Mouse (Mus musculus) adrenal gland, adult (tissue): ENCODE data around the gene Kif1c.
A peak's percentile ranks its signal among the peaks of the same experiment; 100 is the strongest.

ENCODE experiments used
- DNase-seq, 2 experiments: peaks; one replicate each; pipeline ENCODE4 v3.0.0; 2022 to 2023; ENCODE audit warnings: low spot score in 1 of 2; ENCODE audit not compliant: inconsistent age in 2 of 2

Kif1c gene

GRCm38 (mm10) chr11:70689578-70689977 lies 10.8 kb upstream of the Kif1c start:
- DNase-seq = no peak

GRCm38 (mm10) chr11:70693504-70693903 lies 6.8 kb upstream of the Kif1c start:
- no peak for DNase-seq

DNA sequence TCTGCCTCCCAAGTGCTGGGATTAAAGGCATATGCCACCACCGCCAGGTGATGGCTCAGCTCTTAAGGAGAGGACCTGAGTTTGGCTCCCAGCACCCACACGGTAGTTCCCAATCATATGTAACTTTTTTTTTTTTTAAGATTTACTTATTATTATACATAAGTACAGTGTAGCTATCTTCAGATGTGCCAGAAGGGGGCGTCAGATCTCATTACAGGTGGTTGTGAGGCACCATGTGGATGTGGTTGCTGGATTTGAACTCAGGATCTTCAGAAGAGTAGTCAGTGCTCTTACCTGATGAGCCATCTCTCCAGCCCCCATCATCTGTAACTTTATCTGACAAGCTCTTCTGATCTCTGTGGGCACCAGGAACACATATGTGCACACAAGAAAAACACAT lies 3.0 kb upstream of the Kif1c start:
- DNase-seq = no peak

DNA sequence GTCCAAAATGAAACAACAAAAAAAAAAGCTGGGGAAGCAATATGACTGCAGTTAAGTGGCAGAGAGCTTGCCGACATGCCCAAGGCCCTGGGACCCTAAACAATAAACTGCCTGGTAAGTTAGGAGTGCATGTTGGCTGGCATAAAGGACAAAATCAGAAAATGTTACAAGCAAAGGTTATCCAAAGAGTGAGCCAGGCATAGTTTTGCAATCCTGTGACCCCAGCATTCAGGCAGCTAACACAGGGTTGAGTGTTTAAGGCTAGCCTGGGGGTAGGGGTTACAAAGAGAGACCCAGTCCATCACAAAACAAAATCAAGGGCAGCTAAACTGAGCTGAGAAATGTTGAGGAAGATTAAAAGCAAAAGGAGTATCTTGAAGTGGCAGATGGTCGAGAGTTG lies 1.3 kb upstream of the Kif1c start:
- peak in 1 of 2 experiments; percentile 75 for DNase-seq

DNA sequence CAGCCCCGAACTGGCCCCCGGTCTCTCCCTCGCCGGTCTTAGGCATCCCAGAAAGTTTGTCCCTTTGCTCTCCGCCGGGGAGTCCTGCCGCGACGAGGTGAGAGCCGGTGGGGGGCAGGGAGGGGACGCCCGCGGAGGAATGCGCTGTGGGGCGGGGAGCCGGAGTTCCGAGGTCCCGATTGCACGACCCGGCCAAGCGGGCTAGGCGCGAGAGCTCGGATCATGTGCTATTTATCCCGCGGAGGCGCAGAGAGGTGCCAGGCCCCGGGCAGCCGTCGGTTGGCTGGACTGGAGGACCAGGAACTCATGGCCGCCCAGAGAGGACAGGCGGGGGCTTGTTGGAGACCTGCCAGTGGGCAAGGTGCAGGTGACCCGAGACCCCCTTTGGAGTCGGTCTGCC lies 265 bp downstream of the Kif1c start:
- DNase-seq = peak; percentile 82 to 94

GRCm38 (mm10) chr11:70701221-70701955 lies 1.0 kb downstream of the Kif1c start:
- DNase-seq = no peak

GRCm38 (mm10) chr11:70701984-70702733 lies 1.8 kb downstream of the Kif1c start:
- DNase-seq = no peak

DNA sequence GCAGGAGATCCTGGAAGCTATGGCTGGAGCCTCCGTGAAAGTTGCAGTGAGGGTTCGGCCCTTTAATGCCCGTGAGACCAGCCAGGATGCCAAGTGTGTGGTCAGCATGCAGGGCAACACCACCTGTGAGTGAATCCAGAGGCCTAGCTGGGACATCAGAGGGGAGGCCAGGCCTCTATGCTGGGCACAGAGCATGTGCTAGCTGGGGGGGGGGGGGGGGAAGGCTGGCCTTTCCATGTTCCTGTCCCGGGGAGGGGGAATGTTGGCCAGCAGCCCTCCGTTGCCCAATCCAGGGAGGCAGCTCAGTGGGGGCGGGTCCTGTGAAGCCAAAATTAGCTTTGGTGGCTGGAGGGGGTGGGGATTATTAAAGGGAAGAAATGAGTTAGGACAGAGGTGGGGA lies 2.4 kb downstream of the Kif1c start:
- peak in 1 of 2 experiments; percentile 66 for DNase-seq

DNA sequence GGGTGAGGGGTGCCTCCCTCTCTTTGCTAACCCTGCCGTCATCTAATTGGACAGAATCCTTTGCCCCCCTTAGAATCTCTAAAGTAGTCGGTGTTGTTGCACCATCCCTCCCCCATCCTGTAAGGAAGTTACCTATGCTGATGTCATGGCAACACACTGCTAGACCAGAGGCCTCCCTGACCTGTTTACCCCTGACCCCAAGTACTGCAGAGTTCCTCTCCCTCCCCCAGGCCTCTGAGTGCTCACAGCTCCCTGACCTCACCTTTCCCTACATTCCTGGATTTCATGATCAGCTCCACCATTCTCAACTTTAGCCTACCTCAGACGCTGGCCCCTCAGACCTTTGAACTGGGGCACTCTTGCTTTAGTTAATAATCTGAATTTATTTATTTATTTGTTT lies 5.8 kb downstream of the Kif1c start:
- no peak for DNase-seq

- DNase-seq = no peak
Observed at GRCm38 (mm10) chr11:70711026-70711425, 10.7 kb downstream of the Kif1c start.

GRCm38 (mm10) chr11:70713222-70713621 lies 12.9 kb downstream of the Kif1c start:
- no peak for DNase-seq

GRCm38 (mm10) chr11:70715832-70716231 lies 15.5 kb downstream of the Kif1c start:
- peak; percentile 45 to 78 for DNase-seq

- DNase-seq = peak; percentile 58 to 86
Observed at GRCm38 (mm10) chr11:70718481-70718880, 18.1 kb downstream of the Kif1c start.

GRCm38 (mm10) chr11:70720567-70720966 lies 20.2 kb downstream of the Kif1c start:
- DNase-seq = no peak

DNA sequence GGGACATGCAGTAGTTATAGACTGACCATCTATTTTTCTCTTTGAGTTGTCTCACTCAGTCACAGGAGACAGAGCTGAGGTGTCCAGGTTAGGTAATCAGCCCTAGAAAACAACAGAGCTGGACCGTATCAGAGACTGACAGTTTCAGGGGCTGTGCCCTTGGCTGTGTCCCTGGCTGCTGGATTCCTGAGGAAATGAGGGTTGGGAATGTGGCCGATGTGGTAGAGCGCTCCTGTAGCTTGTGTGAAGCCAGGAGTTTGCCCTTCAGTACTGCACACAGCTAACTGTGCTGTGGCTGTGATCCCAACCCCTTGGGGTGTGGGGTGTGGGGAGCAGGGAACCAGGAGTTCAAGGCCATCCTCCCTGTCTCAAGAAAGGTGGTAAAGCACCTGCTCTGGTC lies 20.7 kb downstream of the Kif1c start:
- DNase-seq = peak; percentile 63 to 87

DNA sequence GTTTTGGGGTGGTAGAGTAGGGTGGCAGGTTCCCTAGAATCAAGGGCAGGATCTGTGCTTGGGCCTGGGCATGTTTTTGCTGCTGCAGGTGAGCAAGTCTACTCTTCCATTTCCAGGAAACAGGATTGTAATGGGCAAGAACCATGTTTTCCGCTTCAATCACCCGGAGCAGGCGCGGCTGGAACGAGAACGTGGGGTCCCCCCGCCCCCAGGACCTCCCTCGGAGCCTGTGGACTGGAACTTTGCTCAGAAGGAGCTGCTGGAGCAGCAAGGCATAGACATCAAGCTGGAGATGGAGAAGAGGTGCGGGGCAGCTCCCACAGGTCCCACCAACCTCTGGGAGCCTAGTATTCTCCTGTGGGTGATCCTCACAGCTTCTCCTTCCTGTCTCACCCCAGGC lies 24.4 kb downstream of the Kif1c start:
- no peak for DNase-seq

- no peak for DNase-seq
Observed at GRCm38 (mm10) chr11:70726585-70726984, 26.2 kb downstream of the Kif1c start.

- no peak for DNase-seq
Observed at GRCm38 (mm10) chr11:70727385-70727784, 27.0 kb downstream of the Kif1c start.

GRCm38 (mm10) chr11:70730427-70731038 lies 30.2 kb downstream of the Kif1c start:
- peak in 1 of 2 experiments; percentile 71 for DNase-seq

DNA sequence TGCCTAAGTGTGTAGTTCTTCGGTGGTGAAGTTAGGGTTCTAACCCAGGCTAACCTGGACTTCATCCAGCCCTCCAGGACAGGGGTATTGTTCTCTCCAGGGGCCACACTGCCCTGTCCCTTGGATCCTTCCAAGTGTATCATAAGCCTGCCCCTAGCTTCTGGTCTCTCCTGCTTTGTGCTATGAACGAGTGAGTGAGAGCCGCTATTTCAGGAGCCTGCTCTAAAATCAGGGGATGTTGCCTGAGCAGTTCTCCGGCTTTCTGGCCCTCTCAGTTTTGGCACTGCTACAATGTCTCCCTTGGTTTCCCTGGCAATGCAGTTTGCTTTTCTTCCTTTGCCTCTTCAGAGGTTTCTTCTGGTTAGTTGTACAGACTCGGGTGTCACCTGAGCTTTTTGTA lies 30.8 kb downstream of the Kif1c start:
- no peak for DNase-seq

DNA sequence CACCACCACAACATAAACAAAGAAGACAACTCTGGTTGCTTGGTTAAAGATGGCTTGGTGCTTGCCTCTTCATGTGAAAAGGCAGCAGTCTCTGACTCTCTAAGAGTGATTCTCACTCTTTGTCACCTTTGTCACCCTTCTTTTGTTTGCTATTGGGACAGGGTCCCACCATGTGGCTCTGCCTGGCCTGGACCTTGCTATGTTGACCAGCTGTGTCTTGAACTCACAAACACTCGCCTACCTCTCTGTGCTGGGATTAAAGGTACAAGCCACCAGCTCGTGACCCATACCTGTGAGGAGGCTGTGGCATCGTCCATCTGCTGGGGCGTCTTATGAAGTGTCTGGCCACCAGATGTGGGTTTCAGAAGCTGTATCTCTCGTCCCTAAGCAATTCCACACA lies 32.9 kb downstream of the Kif1c start:
- DNase-seq = no peak

DNA sequence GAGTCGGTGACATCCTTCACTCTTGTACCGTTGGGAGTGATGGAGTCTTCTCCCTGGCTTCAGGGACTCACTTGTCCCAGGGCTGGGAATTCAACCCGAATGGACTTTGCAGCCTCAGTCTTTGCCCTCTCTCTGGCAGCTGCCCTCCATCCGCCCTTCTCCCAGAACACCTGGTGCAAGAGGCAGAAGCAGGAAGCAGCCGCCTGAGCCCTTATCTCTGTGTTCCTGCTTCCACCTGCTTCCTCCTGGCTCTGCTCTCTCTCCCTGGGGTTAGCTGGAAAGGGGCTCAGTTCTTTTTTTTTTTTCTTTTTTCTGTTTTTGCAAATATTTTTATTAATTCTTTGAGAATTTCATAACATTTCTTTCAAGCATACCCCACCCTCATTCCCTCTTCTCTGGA lies 37.4 kb downstream of the Kif1c start:
- DNase-seq = no peak
